Mouse (Mus musculus) kidney, postnatal 25 days (tissue): ENCODE results near the gene Zfp62.
A peak's percentile ranks its signal among the peaks of the same experiment; 100 is the strongest.
"Not testable (repeated sequence)": the region's sequence is repeated elsewhere in the genome, so short reads cannot be mapped to it uniquely, and the experiment has no call there.

Experiments
- DNase-seq, 2 experiments: peaks; one replicate each; pipeline ENCODE4 v3.0.0; 2021; ENCODE audit warnings: mixed read lengths in 2 of 2

Zfp62 gene

DNA sequence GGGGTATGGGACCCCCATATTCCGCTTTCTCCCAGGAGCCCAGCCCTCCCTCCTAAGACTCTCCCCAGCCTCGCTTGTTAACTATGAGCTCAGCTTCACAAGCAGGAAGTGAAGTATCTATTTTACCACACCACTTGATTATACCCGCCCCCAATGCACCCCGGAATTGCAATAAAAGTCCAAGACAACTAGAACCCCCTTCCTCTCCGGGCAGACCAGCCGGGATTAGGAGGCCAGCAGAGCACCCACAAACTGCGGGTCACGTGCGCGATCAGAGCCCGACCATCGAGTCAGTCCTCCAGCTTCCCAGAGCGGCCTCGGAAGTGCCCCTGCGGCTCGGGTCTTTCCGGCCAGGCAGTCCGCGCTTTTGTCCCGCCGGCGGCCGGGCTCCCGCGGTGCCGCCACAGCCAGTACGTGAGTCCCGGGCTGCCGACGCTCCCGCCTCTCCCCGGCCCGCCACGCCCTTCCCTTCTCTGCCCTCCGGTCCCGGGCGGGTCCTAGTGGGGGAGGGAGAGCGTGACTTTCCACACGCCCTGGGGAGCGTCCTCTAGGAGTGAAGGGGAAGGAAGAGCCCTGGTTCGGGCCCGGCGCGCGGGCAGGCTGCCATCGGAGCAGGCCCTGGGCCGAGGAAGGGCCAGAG lies at the start of gene Zfp62:
TSS of gene Zfp62 (plus strand) at position 164 of the 640 bp plus-strand sequence.
- DNase-seq, result peak; percentile 96 to 98

DNA sequence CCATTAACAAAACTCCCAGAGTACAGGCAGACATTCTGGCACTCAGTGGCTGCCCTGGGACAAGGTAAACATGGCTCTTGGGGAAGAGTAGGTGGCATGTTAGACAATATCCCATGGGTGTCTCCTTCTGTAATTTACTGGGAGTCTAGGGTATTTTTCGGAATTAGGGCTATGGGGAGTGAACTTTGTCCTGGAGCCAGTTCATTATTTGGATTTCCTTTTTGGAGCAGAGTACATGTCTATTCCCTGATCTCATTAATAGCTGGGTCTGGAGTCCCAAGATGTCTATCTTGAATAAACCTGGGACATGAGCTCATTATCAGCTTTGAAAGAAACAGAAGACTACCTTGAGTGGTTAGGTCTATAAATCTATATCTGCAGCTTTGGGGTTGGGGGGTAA lies 49.0 kb upstream of the Zfp62 start, which contains the start of gene Olfr1394:
TSS of gene Olfr1394 (plus strand) at position 301 of the 400 bp plus-strand sequence.
- DNase-seq, result no peak

DNA sequence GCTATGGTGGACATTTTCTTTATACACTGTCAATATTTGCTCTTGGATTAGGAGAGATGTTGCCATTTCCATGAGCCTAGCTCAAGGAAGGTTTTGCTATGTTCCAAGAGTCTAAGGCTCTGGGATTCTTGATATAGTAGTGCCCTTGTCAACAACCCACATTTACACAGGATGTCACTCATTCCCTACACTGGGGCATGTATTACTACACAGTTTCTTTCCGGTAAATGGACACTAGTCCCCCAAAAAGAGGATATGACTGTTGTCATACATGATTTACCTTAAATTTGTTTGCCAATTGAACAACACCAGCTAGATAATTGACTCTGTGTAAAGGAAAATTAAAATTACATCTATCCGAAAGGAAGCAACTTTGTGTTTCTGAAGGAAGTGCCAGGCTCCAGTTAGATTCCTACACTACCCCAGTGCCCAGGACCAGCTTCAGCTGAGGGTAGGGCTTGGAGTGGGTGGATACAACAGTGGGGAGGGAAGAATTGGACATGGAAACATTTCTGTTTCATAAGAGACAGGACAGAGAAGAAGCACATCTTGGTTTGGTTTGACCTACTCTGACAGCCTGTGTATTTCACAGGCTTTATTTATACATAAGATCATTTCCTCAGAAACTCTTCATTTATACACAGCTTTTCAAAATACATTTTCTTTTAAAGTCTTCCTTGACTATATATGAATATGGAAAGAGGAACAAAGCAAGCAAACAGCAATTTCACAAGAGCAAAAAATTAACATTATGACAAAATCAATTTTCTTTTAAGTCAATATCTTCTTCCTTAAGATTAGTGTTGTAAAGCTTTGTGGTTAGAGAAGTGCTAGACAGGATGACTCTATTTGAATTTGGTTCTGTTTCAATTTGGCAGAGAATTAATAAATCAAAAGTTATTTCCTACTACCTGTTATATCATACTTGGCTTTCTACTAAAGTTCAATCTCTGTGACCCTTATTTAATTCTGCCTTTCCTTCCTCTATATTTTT lies 46.0 kb upstream of the Zfp62 start:
- no peak for DNase-seq

DNA sequence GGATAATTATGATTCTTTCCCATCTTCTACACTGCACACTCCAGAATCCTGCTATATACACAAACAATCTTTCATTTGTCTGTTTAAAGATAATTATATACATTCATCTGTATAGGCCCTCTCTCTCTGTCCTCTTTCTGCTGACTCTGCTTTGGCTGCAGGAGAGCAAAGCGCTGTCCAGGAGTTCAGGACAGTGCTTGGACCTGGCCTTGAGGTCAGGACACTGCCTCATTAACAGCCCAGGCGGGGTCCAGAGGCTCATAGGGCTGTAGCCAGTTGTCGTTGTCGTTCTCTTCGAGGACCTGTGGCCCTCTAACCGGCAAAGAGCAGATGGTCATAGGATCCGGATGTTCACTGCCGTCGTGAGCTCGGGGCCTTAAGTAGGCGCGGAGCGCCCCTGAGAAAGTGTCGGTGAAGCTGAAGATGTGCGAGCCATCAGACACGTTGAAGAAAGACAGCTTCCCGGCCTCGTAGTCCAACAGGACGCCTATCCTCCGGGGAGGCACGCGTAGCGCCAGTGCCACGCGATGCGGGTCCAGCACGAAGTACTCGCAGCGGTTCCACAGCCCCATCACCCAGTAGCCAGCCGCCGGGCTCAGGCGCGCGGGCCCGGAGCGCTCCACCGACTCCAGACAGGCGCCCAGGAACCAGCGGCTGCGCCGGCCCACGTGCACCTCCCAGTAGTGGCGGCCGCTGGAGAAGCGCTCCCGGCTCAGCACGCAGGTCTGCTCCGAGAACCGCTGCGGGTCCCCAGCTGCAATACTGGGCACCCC lies 34.1 kb upstream of the Zfp62 start:
- peak; percentile 8 to 45 for DNase-seq

DNA sequence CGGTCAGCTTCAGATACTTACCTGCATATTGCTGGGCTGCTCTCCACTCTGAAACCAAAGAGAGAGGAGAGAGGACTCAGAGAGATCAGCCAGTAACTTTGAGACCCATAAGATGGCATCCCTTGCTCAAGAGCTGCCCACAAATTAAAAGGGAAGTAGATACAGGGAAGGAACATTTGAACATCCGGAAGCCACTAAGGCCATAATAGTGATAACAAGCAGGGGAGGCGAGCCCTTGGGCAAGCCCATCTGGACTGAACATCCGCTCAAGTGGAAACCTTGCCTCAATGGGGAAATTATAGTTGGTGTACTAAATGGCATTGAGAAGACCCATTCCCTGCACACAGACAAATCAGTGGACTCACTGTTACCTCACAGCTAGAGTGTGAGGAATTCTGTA lies 32.5 kb upstream of the Zfp62 start:
- DNase-seq, result no peak

DNA sequence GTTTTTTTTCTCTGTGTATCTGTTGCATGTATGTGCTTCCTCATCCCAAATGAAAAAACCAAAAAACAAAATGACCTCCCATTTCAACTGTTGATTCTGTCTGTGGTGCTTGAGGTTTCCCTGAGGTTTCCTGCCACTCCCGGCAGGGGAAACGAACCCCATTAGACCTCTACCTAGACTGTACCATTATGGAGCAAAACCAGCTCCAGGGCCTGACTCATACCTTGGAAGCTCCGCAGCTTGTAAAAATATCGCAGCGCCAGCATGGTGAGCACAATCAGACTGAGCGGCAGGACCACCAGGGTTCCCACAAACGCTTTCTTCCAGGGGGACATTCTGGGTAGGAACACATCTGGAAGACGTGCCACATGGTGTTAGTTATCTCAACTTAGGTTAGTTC lies 27.7 kb upstream of the Zfp62 start:
- no peak for DNase-seq

DNA sequence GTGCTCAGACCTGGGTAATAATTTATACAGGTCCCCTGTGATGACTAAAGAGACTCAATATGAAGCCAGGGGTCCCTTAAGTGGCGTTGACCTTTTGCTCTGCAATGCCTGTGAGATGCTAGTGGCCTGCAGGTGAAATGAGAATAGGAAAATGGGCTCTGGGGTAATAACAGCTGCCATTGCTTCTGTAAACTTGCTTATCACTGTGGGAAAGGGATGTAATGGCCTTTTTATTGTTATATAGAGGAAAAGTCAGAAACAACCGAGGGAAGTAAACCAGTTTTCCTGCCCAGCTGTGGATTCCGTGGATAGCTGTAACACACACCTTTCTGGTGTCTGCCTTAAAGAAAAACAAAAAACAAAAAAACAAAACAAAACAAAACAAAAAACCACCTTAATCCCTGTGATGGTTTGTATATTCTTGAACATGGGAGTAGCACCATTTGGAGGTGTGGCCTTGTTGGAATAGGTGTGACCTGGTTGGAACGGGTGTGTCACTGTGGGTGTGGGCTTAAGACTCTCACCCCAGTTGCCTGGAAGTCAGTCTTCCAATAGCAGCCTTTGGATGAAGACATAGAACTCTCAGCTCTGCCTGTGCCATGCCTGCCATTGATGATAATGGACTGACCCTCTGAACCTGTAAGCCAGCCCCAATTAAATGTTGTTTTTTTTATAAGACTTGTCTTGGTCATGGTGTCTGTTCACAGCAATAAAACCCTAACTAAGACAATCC lies 26.9 kb upstream of the Zfp62 start:
- not testable (repeated sequence) for DNase-seq

DNA sequence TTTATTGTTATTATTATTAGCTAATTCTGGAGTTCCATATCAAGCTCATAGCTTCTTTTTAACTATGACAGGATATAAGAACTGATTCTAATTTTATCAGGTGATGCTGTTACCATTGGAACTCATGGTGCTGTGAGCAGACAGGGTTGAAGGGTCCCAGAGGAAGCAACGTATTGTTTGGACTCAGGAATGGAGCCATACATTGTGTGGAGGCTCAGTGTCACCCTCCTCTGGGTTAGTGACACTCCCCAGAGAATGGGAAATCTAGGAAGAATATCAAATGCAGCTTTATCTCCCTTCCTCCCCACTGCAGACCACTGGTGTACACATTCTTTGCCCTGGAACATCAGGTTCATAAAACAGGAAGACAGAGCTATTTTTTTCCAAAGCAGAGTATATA lies 19.9 kb upstream of the Zfp62 start:
- no peak for DNase-seq

DNA sequence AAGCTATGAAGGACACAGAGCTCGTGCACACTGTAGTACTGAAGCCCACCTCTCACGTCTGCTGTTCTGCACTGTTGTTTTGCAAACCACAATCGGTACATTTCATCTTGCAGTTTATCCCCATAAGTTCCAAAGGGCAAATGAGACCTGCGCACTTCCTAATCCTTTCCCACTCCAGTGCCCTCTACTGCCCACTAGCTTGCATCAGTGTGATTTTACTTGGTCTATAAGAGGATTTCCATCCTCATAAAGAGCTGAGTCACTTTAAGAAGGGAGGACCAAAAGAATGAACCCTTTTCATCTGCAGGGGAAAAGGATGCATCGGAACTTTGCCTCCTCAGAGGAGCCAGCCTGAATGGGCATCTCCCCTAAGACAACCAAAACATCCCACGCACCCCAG lies 16.6 kb upstream of the Zfp62 start:
- no peak for DNase-seq

DNA sequence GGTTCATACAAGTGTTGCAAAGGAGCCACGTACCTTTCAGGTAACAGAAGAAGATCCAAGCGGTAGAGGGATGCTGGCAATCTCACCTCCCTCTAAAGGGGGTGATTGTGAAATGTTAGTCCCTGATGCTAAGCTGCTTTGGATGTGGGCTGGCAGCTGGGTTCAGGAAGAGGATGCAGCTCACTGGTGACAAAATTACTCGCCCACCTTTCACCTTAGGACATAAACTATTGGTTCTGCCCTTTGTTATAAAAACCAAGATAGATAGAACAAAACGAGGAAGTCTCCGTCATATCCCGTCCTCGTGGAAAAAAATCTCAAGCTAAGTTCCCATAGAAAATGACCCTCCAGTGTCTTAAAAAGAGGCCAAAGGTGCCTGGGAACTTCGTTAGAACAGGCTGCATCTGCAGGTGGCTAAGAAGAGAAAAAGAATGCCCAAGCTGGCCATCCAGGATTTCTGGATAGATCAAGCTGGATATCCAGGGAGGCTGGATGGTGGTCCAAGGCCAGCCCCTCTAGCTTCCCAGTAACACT lies 16.1 kb upstream of the Zfp62 start, which contains the start of gene Btnl9:
TSS of gene Btnl9 (minus strand) at position 205 of the 534 bp plus-strand sequence.
- no peak for DNase-seq

DNA sequence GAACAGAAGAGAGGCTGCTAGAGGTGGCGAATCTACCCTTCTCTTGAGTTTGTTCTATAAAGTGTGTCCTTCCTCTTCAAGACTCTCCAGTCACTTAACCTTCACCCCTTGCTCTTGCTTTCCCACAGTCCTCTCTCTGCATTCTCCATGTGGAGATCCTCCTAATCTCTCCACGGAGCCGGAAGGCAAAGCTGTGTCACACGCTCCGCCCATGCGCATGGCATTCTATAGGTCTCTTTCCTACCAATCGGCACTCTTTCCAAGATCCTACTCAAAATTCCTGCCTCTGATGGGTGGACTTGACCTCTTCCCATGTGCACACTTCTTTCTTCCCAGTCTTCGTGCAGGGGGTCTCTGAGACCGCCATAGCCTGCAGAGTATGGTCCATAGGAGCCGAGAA lies 15.4 kb upstream of the Zfp62 start:
- no peak for DNase-seq

DNA sequence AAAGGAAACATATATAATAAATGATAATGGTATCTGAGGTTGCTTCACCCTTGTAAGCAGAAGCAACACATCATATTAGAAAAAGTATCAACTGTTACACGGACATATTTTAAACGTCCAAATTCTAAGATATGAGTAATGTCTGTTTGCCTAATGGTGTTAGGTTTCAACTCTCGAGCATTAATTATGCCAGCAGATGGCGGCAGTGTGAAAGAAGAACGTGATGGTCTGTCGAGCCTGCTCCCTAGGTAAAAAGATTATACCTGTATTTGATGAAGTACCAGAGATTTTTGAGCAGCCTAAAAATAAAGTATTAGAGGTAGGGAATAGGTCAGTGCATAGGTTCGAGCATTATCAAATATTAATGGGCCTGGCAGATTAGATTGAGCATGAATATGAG lies 13.4 kb upstream of the Zfp62 start:
- DNase-seq, result peak; percentile 75 to 93

DNA sequence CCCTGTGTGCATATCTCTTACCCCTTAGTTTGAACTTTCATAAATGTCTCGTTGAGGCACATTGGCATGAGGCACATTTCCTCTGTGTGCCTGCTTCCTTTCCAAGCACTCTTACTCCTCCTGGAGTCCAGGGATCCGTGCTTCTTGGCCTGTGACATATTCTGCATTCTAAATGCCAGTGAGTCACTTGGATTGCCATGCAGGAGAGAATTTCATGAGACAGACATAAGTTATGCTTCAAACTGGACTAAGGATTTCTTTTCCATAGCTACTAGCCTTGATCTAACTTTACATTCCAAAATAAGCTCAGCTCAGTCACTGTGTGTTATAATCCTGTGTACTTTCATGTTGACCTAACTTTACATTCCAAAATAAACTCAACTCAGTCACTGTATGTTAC lies 12.0 kb upstream of the Zfp62 start:
- no peak for DNase-seq

DNA sequence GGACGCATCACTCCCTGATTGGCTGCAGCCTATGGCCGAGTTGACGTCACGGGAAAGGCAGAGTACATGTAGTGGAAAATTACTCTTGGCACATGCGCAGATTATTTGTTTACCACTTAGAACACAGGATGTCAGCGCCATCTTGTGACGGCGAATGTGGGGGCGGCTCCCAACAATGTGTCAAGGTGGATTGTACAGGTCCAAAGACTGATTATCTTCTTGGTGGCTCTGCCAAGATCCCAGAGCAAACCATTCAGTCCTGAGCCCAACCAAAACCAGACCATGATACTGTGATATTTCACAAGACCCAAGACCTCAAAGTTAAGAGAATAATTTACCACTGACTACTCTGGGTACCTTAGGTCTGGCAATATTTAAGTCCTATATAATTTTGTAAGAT lies 8.3 kb upstream of the Zfp62 start:
- DNase-seq, result not testable (repeated sequence)

DNA sequence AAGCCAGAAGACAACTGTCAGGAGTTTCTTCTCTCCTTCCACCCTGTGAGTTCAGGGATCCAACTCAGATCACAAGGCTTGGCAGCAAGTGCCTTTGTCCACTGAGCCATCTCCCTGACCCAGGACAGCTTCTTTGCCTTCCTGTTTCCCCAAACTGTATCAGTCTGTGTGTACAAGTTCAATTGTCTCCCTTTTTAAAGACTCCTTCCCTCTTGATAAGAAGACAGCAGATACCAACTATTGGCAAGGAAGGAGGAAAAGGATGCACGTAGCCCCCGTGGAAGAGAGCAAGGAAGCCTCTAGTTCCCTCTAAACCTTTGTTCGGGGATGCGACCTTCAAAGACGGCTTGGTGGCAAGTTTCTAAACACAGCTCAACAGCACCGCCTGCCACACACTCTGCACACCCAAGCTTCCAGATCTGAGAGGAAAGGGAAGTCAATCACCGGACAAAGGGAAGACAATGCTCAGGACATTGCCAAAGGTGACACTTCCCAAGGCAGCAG lies 7.2 kb upstream of the Zfp62 start:
- DNase-seq, result peak; percentile 21 to 49

DNA sequence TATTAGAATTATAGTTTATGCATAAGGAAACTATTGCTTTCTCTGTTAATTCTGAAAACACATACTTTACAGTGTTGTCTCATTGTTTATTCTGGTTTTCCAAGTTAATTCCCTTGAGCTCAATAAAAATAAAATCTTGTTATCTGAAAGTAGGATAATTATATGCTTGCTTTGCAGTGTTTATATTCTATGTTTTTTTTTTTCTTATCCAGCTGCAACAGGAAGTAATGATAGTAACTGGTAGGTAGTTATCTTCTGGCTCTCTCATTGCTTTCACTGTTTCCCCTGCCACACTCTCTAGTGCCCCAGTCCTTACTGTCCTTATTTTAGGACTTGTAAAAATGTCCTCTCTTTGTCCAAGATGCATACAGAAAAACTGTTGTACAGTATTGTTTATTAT lies 2.4 kb upstream of the Zfp62 start:
- DNase-seq, result no peak

DNA sequence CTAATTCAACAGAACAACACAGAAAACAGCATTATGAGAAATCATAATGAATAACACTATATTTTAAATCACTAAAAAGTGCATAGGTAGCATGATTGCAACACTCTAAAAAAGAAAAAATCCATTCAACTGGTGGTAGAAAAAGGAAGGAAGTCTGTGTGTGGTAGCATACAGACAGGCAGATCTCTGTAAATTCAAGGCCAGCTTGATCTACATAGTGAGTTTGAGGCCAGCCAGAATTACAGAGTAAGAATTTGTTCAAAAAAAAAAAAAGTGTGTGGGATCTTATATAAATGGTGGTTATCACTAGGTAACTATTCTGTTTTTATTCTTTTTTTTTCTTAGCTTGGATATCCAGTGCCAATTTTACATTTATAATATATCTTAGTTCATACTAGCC lies 1.9 kb upstream of the Zfp62 start:
- no peak for DNase-seq

DNA sequence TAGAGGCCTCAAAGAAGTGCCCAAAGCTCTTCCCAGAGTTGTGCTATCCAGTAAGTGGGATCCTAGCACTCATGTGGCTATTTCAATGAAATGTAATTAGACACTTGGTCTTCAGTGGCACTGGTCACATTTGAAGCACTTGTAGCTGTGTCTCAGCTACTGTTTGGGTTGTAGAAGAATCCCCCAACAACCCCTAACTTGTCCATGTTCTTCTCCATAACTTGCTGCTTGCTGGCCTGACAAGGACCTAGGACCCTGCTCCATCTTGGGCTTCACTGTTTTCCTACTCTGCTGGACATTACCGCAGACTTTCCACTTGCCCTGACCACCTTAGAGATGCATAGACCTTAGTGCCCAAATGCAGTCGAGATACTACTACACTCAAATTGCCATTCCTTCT lies 1.0 kb upstream of the Zfp62 start:
- no peak for DNase-seq

DNA sequence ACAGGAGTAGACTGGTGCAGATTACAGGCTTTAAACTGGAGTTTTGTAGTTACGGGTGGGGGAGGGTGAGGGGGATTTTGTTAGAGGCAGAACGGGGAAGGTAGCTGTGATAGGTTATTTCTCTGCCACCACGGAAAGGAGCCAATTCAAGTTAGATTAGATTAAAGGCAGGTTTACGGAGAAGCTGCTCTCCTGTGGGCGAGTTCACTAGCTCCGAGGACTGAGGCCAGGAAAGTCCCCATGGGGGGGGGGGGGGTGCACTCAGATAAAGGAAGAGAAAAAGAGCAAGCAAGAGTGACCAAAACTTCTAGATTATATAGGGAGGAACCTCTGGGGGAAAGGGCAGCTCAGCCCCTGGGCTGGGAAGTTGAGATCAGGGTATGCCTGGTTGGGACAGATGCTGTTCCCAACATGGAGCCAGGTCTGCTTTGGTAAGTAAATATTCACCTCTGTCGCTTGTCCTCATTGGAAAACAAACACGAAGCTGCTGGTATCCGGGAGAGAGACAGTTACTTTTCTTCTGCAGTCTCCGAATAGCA lies 500 bp upstream of the Zfp62 start:
- peak in 1 of 2 experiments; percentile 11 for DNase-seq

DNA sequence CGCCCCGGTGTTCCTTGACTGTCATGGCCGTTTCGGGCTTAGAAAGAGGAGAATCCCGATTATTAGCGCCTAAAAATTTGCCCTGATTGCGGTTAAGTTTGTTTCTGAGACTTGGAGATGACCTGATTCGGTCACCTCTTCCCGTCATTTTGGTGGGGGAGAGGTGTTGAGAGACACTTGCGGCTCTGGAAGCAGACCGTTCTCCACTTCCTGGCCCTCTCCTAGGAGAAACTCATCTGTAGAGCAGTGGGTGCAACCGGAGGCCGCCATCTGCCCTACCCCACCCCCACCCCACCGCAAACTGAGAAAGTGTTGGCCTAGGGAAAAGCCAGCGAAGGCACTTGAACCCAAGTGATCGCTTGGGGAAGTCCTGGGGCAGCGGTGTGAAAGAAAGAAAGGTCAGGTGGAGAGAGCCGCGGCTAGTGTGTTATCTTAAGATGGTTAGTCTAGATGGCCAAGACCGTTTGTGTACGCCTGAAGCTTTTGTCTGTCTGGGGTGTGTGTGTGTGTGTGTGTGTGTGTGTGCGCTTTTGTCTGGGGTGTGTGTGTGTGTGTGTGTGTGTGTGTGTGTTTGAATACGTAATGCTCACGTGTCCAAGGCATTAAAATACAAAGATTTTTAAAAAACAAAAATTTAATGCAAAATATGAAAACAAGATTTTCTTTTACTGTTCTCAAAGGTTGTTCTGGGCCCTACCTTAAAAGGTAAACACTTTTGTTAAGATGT lies 842 bp downstream of the Zfp62 start:
- DNase-seq, result peak; percentile 50 to 65

DNA sequence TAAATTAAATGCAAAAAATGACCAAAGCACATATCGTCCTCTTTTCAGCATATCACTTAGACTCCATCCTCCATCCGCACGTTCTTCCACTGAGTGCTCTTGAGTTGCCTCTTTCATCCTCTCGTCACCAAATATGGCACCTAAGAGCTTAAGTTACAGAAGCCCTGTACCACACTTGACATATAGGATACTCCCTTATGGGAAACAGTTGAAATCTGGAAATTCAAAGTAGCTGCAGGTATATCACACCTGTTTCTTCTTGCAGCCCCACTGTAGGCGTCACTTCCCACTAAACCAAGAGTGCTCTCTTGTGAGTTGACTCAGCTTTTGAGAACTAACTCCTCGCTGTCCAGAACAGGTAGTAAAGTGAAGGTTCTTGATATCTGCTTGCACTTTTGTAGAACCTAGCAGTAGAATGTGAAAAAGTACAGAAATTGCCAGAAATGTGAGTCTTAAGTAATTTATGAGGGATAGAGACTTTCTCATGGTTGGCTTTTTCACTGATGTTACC lies 2.0 kb downstream of the Zfp62 start:
- DNase-seq, result no peak
